Mouse (Mus musculus): ENCODE data around the gene Ppil2. TPM values are rescaled to one million over a fixed set of nuclear protein-coding genes. Genes with fewer than 3 reads are reported as not detected.

The Ppil2 gene
- 150 TPM in 2 replicates for polyA plus RNA-seq (2016; fragmentation: Nextera tagmentation; extraction: Ambion mirVana)

GRCm38 (mm10) chr16:17110771-17111743 is at the start of gene Ppil2:
Gene Ppil2 (minus strand): TSS chr16:17111257.
- Histone ChIP-seq H3K36me3 (replicated peaks) (peaks cover 72% of the 10 kb centered on the region), H3K9me3 (no peaks in the 10 kb centered on the region), H3K4me1 (peaks cover 11% of the 10 kb centered on the region), H3K4me3 (peak within 1 kb of the TSS; percentile 69), H3K27me3 (replicated peaks; ENCODE audit: low read depth, poor library complexity, severe bottlenecking) (no peaks in the 10 kb centered on the region), H3K27ac (replicated peaks) (peak within 1 kb of the TSS; percentile 61)
- DNase-seq (ENCODE audit: low spot score) = peak; percentile 77
- WGBS = 10% methylated on average over 38 of the region's 38 CpGs

- Histone ChIP-seq H3K4me3 (no peak overlapping the region), H3K27ac (replicated peaks) (no peak overlapping the region), H3K27me3 (replicated peaks; ENCODE audit: low read depth, poor library complexity, severe bottlenecking) (no peaks in the 10 kb centered on the region), H3K4me1 (no peaks in the 10 kb centered on the region), H3K9me3 (no peaks in the 10 kb centered on the region), H3K36me3 (replicated peaks) (peaks cover 88% of the 10 kb centered on the region)
- 96% methylated on average over 2 of the region's 2 CpGs for WGBS
- DNase-seq (ENCODE audit: low spot score) = no peak
Measured at GRCm38 (mm10) chr16:17154346-17154745, 43.3 kb upstream of the Ppil2 start.

- Histone ChIP-seq H3K4me3 (no peak overlapping the region), H3K27ac (replicated peaks) (no peak overlapping the region), H3K27me3 (replicated peaks; ENCODE audit: low read depth, poor library complexity, severe bottlenecking) (peaks cover 18% of the 10 kb centered on the region), H3K4me1 (peaks cover 17% of the 10 kb centered on the region), H3K36me3 (replicated peaks) (peaks cover 63% of the 10 kb centered on the region), H3K9me3 (no peaks in the 10 kb centered on the region)
- WGBS = 96% methylated on average over 4 of the region's 4 CpGs
- no peak for DNase-seq (ENCODE audit: low spot score)
Measured at GRCm38 (mm10) chr16:17151874-17152273, 40.8 kb upstream of the Ppil2 start.

GRCm38 (mm10) chr16:17150520-17151258 is 39.6 kb upstream of the Ppil2 start:
- Histone ChIP-seq H3K4me1 (peaks cover 19% of the 10 kb centered on the region), H3K9me3 (no peaks in the 10 kb centered on the region), H3K36me3 (replicated peaks) (peaks cover 51% of the 10 kb centered on the region), H3K27ac (replicated peaks) (no peak overlapping the region), H3K27me3 (replicated peaks; ENCODE audit: low read depth, poor library complexity, severe bottlenecking) (peaks cover 19% of the 10 kb centered on the region), H3K4me3 (no peak overlapping the region)
- 91% methylated on average over 7 of the region's 7 CpGs for WGBS
- no peak for DNase-seq (ENCODE audit: low spot score)

GRCm38 (mm10) chr16:17148084-17148483 is 37.0 kb upstream of the Ppil2 start:
- Histone ChIP-seq H3K4me1 (peaks cover 29% of the 10 kb centered on the region), H3K27ac (replicated peaks) (no peak overlapping the region; the same call in 1 of the 2 replicates), H3K4me3 (peak overlapping the region; percentile 72), H3K9me3 (no peaks in the 10 kb centered on the region), H3K27me3 (replicated peaks; ENCODE audit: low read depth, poor library complexity, severe bottlenecking) (peaks cover 19% of the 10 kb centered on the region), H3K36me3 (replicated peaks) (peaks cover 28% of the 10 kb centered on the region)
- DNase-seq (ENCODE audit: low spot score) = peak; percentile 77
- WGBS = 5% methylated on average over 16 of the region's 16 CpGs

- H3K4me1 ChIP-seq = peaks cover 29% of the 10 kb centered on the region
- peaks cover 21% of the 10 kb centered on the region for H3K36me3 ChIP-seq (replicated peaks)
- no peaks in the 10 kb centered on the region for H3K9me3 ChIP-seq
- H3K27ac ChIP-seq (replicated peaks) = peak overlapping the region; percentile 65; the same call in 1 of the 2 replicates
- peak overlapping the region; percentile 72 for H3K4me3 ChIP-seq
- WGBS = under 1% methylated on average over 41 of the region's 41 CpGs
- DNase-seq (ENCODE audit: low spot score) = peak; percentile 53
- peaks cover 19% of the 10 kb centered on the region for H3K27me3 ChIP-seq (replicated peaks; ENCODE audit: low read depth, poor library complexity, severe bottlenecking)
Measured at GRCm38 (mm10) chr16:17147391-17147929, 36.4 kb upstream of the Ppil2 start.

GRCm38 (mm10) chr16:17146772-17147235 is 35.7 kb upstream of the Ppil2 start, which contains the start of gene Ccdc116:
Gene Ccdc116 (minus strand): TSS chr16:17147229.
- under 1% methylated on average over 34 of the region's 34 CpGs for WGBS
- H3K27ac ChIP-seq (replicated peaks) = peak within 1 kb of the TSS; percentile 65
- H3K4me3 ChIP-seq = peak within 1 kb of the TSS; percentile 72
- peaks cover 15% of the 10 kb centered on the region for H3K36me3 ChIP-seq (replicated peaks)
- H3K9me3 ChIP-seq = no peaks in the 10 kb centered on the region
- H3K27me3 ChIP-seq (replicated peaks; ENCODE audit: low read depth, poor library complexity, severe bottlenecking) = peaks cover 19% of the 10 kb centered on the region
- H3K4me1 ChIP-seq = peaks cover 29% of the 10 kb centered on the region
- peak; percentile 92 for DNase-seq (ENCODE audit: low spot score)

- Histone ChIP-seq H3K36me3 (replicated peaks) (no peaks in the 10 kb centered on the region), H3K4me1 (peaks cover 29% of the 10 kb centered on the region), H3K27ac (replicated peaks) (no peak within 1 kb of the TSS), H3K27me3 (replicated peaks; ENCODE audit: low read depth, poor library complexity, severe bottlenecking) (peaks cover 19% of the 10 kb centered on the region), H3K9me3 (no peaks in the 10 kb centered on the region), H3K4me3 (0 out of 2 replicates have a peak within 1 kb of the TSS, but pooled peaks have one; percentile 2)
- DNase-seq (ENCODE audit: low spot score) = peak; percentile 49
- 13% methylated on average over 7 of the region's 7 CpGs for WGBS
Measured at GRCm38 (mm10) chr16:17144339-17144738, 33.3 kb upstream of the Ppil2 start, which contains the start of gene Ydjc. Gene Ydjc (plus strand): TSS chr16:17144621.

GRCm38 (mm10) chr16:17137355-17137754 is 26.3 kb upstream of the Ppil2 start:
- Histone ChIP-seq H3K27ac (replicated peaks) (no peak overlapping the region), H3K4me1 (peaks cover 7% of the 10 kb centered on the region), H3K27me3 (replicated peaks; ENCODE audit: low read depth, poor library complexity, severe bottlenecking) (no peaks in the 10 kb centered on the region), H3K9me3 (no peaks in the 10 kb centered on the region), H3K4me3 (no peak overlapping the region), H3K36me3 (replicated peaks) (no peaks in the 10 kb centered on the region)
- 84% methylated on average over 15 of the region's 15 CpGs for WGBS
- no peak for DNase-seq (ENCODE audit: low spot score)

- H3K4me1 ChIP-seq = peaks cover 23% of the 10 kb centered on the region
- H3K4me3 ChIP-seq = peak overlapping the region; percentile 87
- no peaks in the 10 kb centered on the region for H3K27me3 ChIP-seq (replicated peaks; ENCODE audit: low read depth, poor library complexity, severe bottlenecking)
- H3K36me3 ChIP-seq (replicated peaks) = peaks cover 15% of the 10 kb centered on the region
- H3K27ac ChIP-seq (replicated peaks) = peak overlapping the region; percentile 93
- 39% methylated on average over 7 of the region's 7 CpGs for WGBS
- H3K9me3 ChIP-seq = no peaks in the 10 kb centered on the region
- DNase-seq (ENCODE audit: low spot score) = peak; percentile 39
Measured at GRCm38 (mm10) chr16:17132906-17133200, 21.8 kb upstream of the Ppil2 start.

GRCm38 (mm10) chr16:17132089-17132905 is 21.2 kb upstream of the Ppil2 start, which contains the start of gene Sdf2l1:
Gene Sdf2l1 (minus strand): TSS chr16:17132383.
- DNase-seq (ENCODE audit: low spot score) = peak; percentile 99
- Histone ChIP-seq H3K9me3 (no peaks in the 10 kb centered on the region), H3K4me3 (peak within 1 kb of the TSS; percentile 87), H3K4me1 (peaks cover 23% of the 10 kb centered on the region), H3K36me3 (replicated peaks) (peaks cover 15% of the 10 kb centered on the region), H3K27ac (replicated peaks) (peak within 1 kb of the TSS; percentile 93), H3K27me3 (replicated peaks; ENCODE audit: low read depth, poor library complexity, severe bottlenecking) (no peaks in the 10 kb centered on the region)
- WGBS = under 1% methylated on average over 47 of the region's 47 CpGs

Data from embryonic facial prominence, embryonic 10.5 days (tissue).